Mouse (Mus musculus): ENCODE data around the gene Nufip2.

- no peak for TF ChIP-seq GATA1 (IDR thresholded peaks at IDR 0.05; ENCODE audit: borderline replicate concordance, low read length)
- TF ChIP-seq FLI1 (IDR thresholded peaks at IDR 0.05; ENCODE audit: low read length) = no peak
Measured at GRCm38 (mm10) chr11:77746652-77747051, 60.7 kb downstream of the Nufip2 start.

All from megakaryocyte, embryonic 14.5 days (primary cell).